Mouse (Mus musculus): ENCODE data around the gene Mtus2. TPM values are rescaled to one million over a fixed set of nuclear protein-coding genes. Genes with fewer than 3 reads are reported as not detected.
"Not testable (repeated sequence)": the region's sequence is repeated elsewhere in the genome, so short reads cannot be mapped to it uniquely, and the experiment has no call there.

Mtus2 gene
- polyA plus RNA-seq, 1 experiment, result 8.7 TPM

GRCm38 (mm10) chr5:148160529-148161154 is 203.5 kb downstream of the Mtus2 start:
- H3K36me3 ChIP-seq (ENCODE audit: control insufficient read depth, insufficient read depth, low read length), result no peaks in the 10 kb centered on the region
- no peak for TF ChIP-seq POLR2A (IDR thresholded peaks at IDR 0.05; ENCODE audit: control insufficient read depth, extremely low read depth, insufficient read depth, low read length, poor library complexity)
- TF ChIP-seq CTCF (IDR thresholded peaks at IDR 0.05; ENCODE audit: borderline replicate concordance, control insufficient read depth, extremely low read depth, insufficient read depth, low read length, poor library complexity), result no peak
- no peak overlapping the region for H3K27ac ChIP-seq (ENCODE audit: control insufficient read depth, insufficient read depth, low read length)
- 95% methylated on average over 17 of the region's 17 CpGs for WGBS
- no peak for DNase-seq
- H3K4me1 ChIP-seq (replicated peaks; ENCODE audit: control insufficient read depth, insufficient read depth, low read length), result no peaks in the 10 kb centered on the region
- no peaks in the 10 kb centered on the region for H3K27me3 ChIP-seq (ENCODE audit: control insufficient read depth, insufficient read depth, low read length)
- H3K4me3 ChIP-seq (ENCODE audit: control insufficient read depth, insufficient read depth, low read length), result no peak overlapping the region

DNA sequence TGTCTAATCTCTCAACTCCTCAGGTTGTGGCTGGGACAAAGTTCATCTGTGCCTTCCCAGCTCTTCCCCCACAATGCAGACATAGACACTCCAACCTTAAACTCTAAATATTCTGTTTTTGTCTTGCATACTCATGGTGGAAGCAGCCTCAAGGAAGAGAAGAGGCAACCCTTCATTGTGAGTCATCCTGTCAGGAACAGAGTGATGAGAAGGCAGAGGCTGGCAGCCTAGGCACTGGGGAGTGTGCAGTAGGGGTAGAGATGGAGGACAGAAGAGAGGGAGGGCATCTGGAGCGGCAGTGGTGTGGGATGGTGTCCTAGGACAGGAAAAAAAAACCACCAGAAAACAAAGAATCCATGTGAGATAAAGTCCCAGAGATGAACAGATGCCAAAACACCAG is 208.0 kb downstream of the Mtus2 start:
- no peak for DNase-seq
- Histone ChIP-seq H3K27ac (ENCODE audit: control insufficient read depth, insufficient read depth, low read length) (no peak overlapping the region), H3K4me3 (ENCODE audit: control insufficient read depth, insufficient read depth, low read length) (no peak overlapping the region), H3K36me3 (ENCODE audit: control insufficient read depth, insufficient read depth, low read length) (no peaks in the 10 kb centered on the region), H3K4me1 (replicated peaks; ENCODE audit: control insufficient read depth, insufficient read depth, low read length) (no peaks in the 10 kb centered on the region), H3K27me3 (ENCODE audit: control insufficient read depth, insufficient read depth, low read length) (no peaks in the 10 kb centered on the region)
- TF ChIP-seq CTCF (IDR thresholded peaks at IDR 0.05; ENCODE audit: borderline replicate concordance, control insufficient read depth, extremely low read depth, insufficient read depth, low read length, poor library complexity) (no peak), POLR2A (IDR thresholded peaks at IDR 0.05; ENCODE audit: control insufficient read depth, extremely low read depth, insufficient read depth, low read length, poor library complexity) (no peak)
- WGBS, result 91% methylated on average over 1 of the region's 1 CpGs

- Histone ChIP-seq H3K4me3 (ENCODE audit: control insufficient read depth, insufficient read depth, low read length) (no peak overlapping the region), H3K27me3 (ENCODE audit: control insufficient read depth, insufficient read depth, low read length) (no peaks in the 10 kb centered on the region), H3K36me3 (ENCODE audit: control insufficient read depth, insufficient read depth, low read length) (no peaks in the 10 kb centered on the region), H3K27ac (ENCODE audit: control insufficient read depth, insufficient read depth, low read length) (no peak overlapping the region), H3K4me1 (replicated peaks; ENCODE audit: control insufficient read depth, insufficient read depth, low read length) (no peaks in the 10 kb centered on the region)
- no peak for DNase-seq
- WGBS, result 80% methylated on average over 4 of the region's 4 CpGs
- TF ChIP-seq CTCF (IDR thresholded peaks at IDR 0.05; ENCODE audit: borderline replicate concordance, control insufficient read depth, extremely low read depth, insufficient read depth, low read length, poor library complexity) (no peak), POLR2A (IDR thresholded peaks at IDR 0.05; ENCODE audit: control insufficient read depth, extremely low read depth, insufficient read depth, low read length, poor library complexity) (no peak)
These were observed 218.0 kb downstream of the Mtus2 start for GRCm38 (mm10) chr5:148175091-148175490.

GRCm38 (mm10) chr5:148175742-148176426 is 218.8 kb downstream of the Mtus2 start:
- no peak overlapping the region for H3K27ac ChIP-seq (ENCODE audit: control insufficient read depth, insufficient read depth, low read length)
- TF ChIP-seq CTCF (IDR thresholded peaks at IDR 0.05; ENCODE audit: borderline replicate concordance, control insufficient read depth, extremely low read depth, insufficient read depth, low read length, poor library complexity) (no peak), POLR2A (IDR thresholded peaks at IDR 0.05; ENCODE audit: control insufficient read depth, extremely low read depth, insufficient read depth, low read length, poor library complexity) (no peak)

GRCm38 (mm10) chr5:148176539-148176938 is 219.4 kb downstream of the Mtus2 start:
- not testable (repeated sequence) for H3K4me3 ChIP-seq (ENCODE audit: control insufficient read depth, insufficient read depth, low read length); H3K4me1 ChIP-seq (replicated peaks; ENCODE audit: control insufficient read depth, insufficient read depth, low read length); H3K36me3 ChIP-seq (ENCODE audit: control insufficient read depth, insufficient read depth, low read length); DNase-seq; H3K27me3 ChIP-seq (ENCODE audit: control insufficient read depth, insufficient read depth, low read length); H3K27ac ChIP-seq (ENCODE audit: control insufficient read depth, insufficient read depth, low read length)
- 92% methylated on average over 8 of the region's 8 CpGs for WGBS

More at GRCm38 (mm10) chr5:148175742-148176426, 218.8 kb downstream of the Mtus2 start:
- H3K36me3 ChIP-seq (ENCODE audit: control insufficient read depth, insufficient read depth, low read length), result no peaks in the 10 kb centered on the region
- no peaks in the 10 kb centered on the region for H3K4me1 ChIP-seq (replicated peaks; ENCODE audit: control insufficient read depth, insufficient read depth, low read length)
- no peak for DNase-seq
- H3K4me3 ChIP-seq (ENCODE audit: control insufficient read depth, insufficient read depth, low read length), result no peak overlapping the region
- WGBS, result 82% methylated on average over 4 of the region's 4 CpGs
- H3K27me3 ChIP-seq (ENCODE audit: control insufficient read depth, insufficient read depth, low read length), result no peaks in the 10 kb centered on the region

DNA sequence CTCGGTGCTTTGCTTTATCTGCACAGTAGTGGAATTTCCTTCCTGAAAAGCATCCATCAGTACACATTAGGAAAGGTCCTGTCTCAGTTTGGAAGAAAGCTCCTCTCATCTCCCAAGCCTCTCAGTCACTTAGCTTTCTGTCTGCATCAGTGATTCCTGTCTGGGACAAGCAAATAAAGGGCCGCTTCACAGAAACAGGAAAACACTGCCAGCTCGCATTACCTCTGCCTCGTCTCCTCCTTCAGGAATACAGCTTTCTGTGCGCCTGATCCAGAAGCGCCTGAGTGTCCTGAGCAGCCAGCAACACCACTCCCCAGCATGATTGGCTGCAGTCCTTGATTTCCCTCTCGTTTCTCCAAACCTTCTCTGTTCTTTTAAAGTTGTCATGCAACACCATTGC is 222.1 kb downstream of the Mtus2 start:
- WGBS, result 79% methylated on average over 7 of the region's 7 CpGs
- Histone ChIP-seq H3K4me1 (replicated peaks; ENCODE audit: control insufficient read depth, insufficient read depth, low read length) (no peaks in the 10 kb centered on the region), H3K27ac (ENCODE audit: control insufficient read depth, insufficient read depth, low read length) (no peak overlapping the region), H3K4me3 (ENCODE audit: control insufficient read depth, insufficient read depth, low read length) (no peak overlapping the region), H3K36me3 (ENCODE audit: control insufficient read depth, insufficient read depth, low read length) (no peaks in the 10 kb centered on the region), H3K27me3 (ENCODE audit: control insufficient read depth, insufficient read depth, low read length) (no peaks in the 10 kb centered on the region)
- no peak for DNase-seq
- no peak for TF ChIP-seq POLR2A (IDR thresholded peaks at IDR 0.05; ENCODE audit: control insufficient read depth, extremely low read depth, insufficient read depth, low read length, poor library complexity)
- no peak for TF ChIP-seq CTCF (IDR thresholded peaks at IDR 0.05; ENCODE audit: borderline replicate concordance, control insufficient read depth, extremely low read depth, insufficient read depth, low read length, poor library complexity)
